Mouse (Mus musculus) T-helper 2 cell (primary cell): Measurements from ENCODE around the gene Snd1.
"Not testable (repeated sequence)": the region's sequence is repeated elsewhere in the genome, so short reads cannot be mapped to it uniquely, and the experiment has no call there.

Source experiments
- in situ Hi-C: fragments of 300-600 bp; cut with MboI, MseI; formaldehyde crosslinking; loops from one replicate; pipeline ENCODE4 v1.15.1; 2025; ENCODE audit warnings: high pct_unique_total_duplicates

Gene Snd1

GRCm38 (mm10) chr6:28482711-28483315, 7.9 kb downstream of the Snd1 start:
- in situ Hi-C loops, result no loop called here

- in situ Hi-C loops, result no loop called here
Measured at GRCm38 (mm10) chr6:28486008-28486407, 11.1 kb downstream of the Snd1 start.

GRCm38 (mm10) chr6:28486471-28486870, 11.5 kb downstream of the Snd1 start:
- in situ Hi-C loops, result no loop called here

GRCm38 (mm10) chr6:28486905-28487304, 12.0 kb downstream of the Snd1 start:
- in situ Hi-C loops, result no loop called here

- in situ Hi-C loops, result no loop called here
Measured at GRCm38 (mm10) chr6:28488204-28488851, 13.4 kb downstream of the Snd1 start.

- in situ Hi-C loops, result no loop called here
Measured at GRCm38 (mm10) chr6:28490612-28491011, 15.7 kb downstream of the Snd1 start.

GRCm38 (mm10) chr6:28491198-28491597, 16.3 kb downstream of the Snd1 start:
- in situ Hi-C loops, result no loop called here

GRCm38 (mm10) chr6:28497837-28498236, 22.9 kb downstream of the Snd1 start:
- in situ Hi-C loops, result no loop called here

- in situ Hi-C loops, result no loop called here
Measured at GRCm38 (mm10) chr6:28502576-28502975, 27.6 kb downstream of the Snd1 start.

GRCm38 (mm10) chr6:28503148-28503547, 28.2 kb downstream of the Snd1 start:
- in situ Hi-C loops, result no loop called here

GRCm38 (mm10) chr6:28504611-28505010, 29.7 kb downstream of the Snd1 start:
- in situ Hi-C loops, result no loop called here

GRCm38 (mm10) chr6:28507759-28508158, 32.8 kb downstream of the Snd1 start:
- in situ Hi-C loops, result no loop called here

GRCm38 (mm10) chr6:28514195-28514594, 39.3 kb downstream of the Snd1 start:
- in situ Hi-C loops, result no loop called here

GRCm38 (mm10) chr6:28514830-28515350, 40.0 kb downstream of the Snd1 start:
- in situ Hi-C loops, result no loop called here

- in situ Hi-C loops, result no loop called here
Measured at GRCm38 (mm10) chr6:28516618-28517017, 41.7 kb downstream of the Snd1 start.

GRCm38 (mm10) chr6:28517050-28517449, 42.1 kb downstream of the Snd1 start:
- in situ Hi-C loops, result no loop called here

GRCm38 (mm10) chr6:28519426-28519825, 44.5 kb downstream of the Snd1 start:
- in situ Hi-C loops, result no loop called here

- in situ Hi-C loops, result not testable (repeated sequence)
Measured at GRCm38 (mm10) chr6:28520787-28521186, 45.8 kb downstream of the Snd1 start.

GRCm38 (mm10) chr6:28521416-28521815, 46.5 kb downstream of the Snd1 start:
- in situ Hi-C loops, result no loop called here

- in situ Hi-C loops, result no loop called here
Measured at GRCm38 (mm10) chr6:28525589-28525988, 50.6 kb downstream of the Snd1 start.

GRCm38 (mm10) chr6:28527459-28527858, 52.5 kb downstream of the Snd1 start:
- in situ Hi-C loops, result no loop called here

- in situ Hi-C loops, result no loop called here
Measured at GRCm38 (mm10) chr6:28528208-28528607, 53.3 kb downstream of the Snd1 start.

GRCm38 (mm10) chr6:28536464-28536863, 61.5 kb downstream of the Snd1 start:
- in situ Hi-C loops, result no loop called here
